In the genomic region with DNA sequence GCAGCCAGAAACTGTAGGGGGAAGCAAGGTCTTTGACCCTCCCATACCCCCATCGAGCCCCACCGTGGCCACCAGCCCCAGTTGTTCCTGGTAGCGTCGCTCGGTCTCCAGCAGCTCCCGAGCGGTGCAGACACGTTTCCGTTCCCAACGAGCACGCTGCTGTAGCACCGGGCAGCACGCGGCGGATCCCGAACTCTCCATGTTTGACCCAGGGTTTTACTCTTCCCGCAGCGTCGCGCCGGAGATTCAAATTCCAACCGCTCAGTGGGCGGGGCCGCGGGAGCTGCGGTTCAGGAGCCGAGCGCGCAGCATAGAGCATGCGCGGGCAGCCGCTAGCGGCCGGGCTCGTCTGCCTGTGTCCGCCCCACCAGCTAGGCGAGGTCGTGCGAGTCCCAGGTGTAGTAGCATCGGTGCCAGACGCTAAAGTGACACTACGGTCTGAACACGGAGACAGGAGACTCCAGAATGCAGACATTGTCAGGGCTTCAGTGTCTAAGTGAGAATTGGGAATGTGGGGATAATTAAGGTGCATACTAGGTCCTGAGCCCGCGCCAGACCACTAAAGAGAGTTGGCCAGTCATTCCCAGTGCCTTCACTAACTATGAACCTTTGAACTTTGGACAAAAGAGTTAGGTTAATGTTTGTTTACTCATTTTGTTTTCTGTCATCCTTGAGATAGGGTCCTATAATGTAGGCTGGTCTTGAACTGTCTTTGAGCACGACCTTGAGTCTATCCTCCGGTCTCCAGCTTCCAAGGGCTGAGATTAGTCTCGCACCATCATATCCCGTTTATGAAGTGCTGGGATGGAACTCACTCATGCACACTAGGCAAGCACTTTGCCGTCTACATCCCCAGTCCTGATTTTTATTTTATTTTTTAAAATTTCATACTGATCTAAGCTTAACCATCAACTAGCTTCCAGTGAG, we compare ENCODE assay signal across 8 mouse cellular contexts. TPM values are rescaled to one million over a fixed set of nuclear protein-coding genes. Genes with fewer than 3 reads are reported as not detected.
DNase-seq lines count a peak whose midpoint lies in the region; ATAC-seq lines count a peak whose summit lies in the region.

A gene (minus strand): TSS at position 289 of the 927 bp plus-strand sequence.

- peak; percentile 81 for ATAC-seq in embryonic facial prominence, embryonic 11.5 days (replicated peaks; ENCODE audit: insufficient number of reproducible peaks, low FRiP score, low TSS enrichment, low read depth)
- ATAC-seq in liver, embryonic 11.5 days (replicated peaks; ENCODE audit: low FRiP score): peak; percentile 85
- peak; percentile 20; the same call in 1 of the 2 replicates for ATAC-seq in monocyte, adult 5-6 weeks (replicated peaks; ENCODE audit: insufficient number of reproducible peaks, low FRiP score, low TSS enrichment, poor library complexity, severe bottlenecking)
- ATAC-seq in stomach, embryonic 14.5 days (ENCODE audit: insufficient number of reproducible peaks, insufficient read depth, low FRiP score, low read depth): peak; percentile 92

- H3K4me3 ChIP-seq in embryonic facial prominence, embryonic 11.5 days (ENCODE audit: low read depth, low read length): peak within 1 kb of the TSS; percentile 57
- peak within 1 kb of the TSS; percentile 68 for H3K4me3 ChIP-seq in liver, embryonic 11.5 days (ENCODE audit: low read depth, low read length)
- H3K4me3 ChIP-seq in stomach, embryonic 14.5 days (ENCODE audit: low read depth, low read length): peak within 1 kb of the TSS; percentile 49

- 6% methylated on average over 50 of the region's 50 CpGs for WGBS in embryonic facial prominence, embryonic 11.5 days
- 7% methylated on average over 50 of the region's 50 CpGs for whole genome bisulfite sequencing in liver, embryonic 11.5 days
- 8% methylated on average over 50 of the region's 50 CpGs for WGBS in stomach, embryonic 14.5 days

- peak; percentile 86 for DNase-seq in 416B (ENCODE audit: low read depth)
- DNase-seq in adrenal gland, postnatal 25 days: peak; percentile 90
- peak; percentile 93 for DNase-seq in embryonic facial prominence, embryonic 11.5 days (ENCODE audit: low spot score)
- DNase-seq in heart, adult 8-10 months (ENCODE audit: low spot score): peak; percentile 62
- DNase-seq in kidney, adult 8-10 months: peak; percentile 84 to 90
- DNase-seq in liver, embryonic 11.5 days (ENCODE audit: low spot score): peak; percentile 91

- H3K9ac ChIP-seq in embryonic facial prominence, embryonic 11.5 days (replicated peaks; ENCODE audit: low read length): peak within 1 kb of the TSS; percentile 67
- peak within 1 kb of the TSS; percentile 84 for H3K9ac ChIP-seq in liver, embryonic 11.5 days (ENCODE audit: low read depth, low read length)
- peak within 1 kb of the TSS; percentile 70 for H3K9ac ChIP-seq in stomach, embryonic 14.5 days (replicated peaks; ENCODE audit: low read depth, low read length)

- H3K27me3 ChIP-seq in embryonic facial prominence, embryonic 11.5 days (ENCODE audit: control insufficient read depth, insufficient read depth, low read length): no peaks in the 10 kb centered on the region
- H3K27me3 ChIP-seq in liver, embryonic 11.5 days (replicated peaks; ENCODE audit: control insufficient read depth, insufficient read depth, low read length): no peaks in the 10 kb centered on the region
- no peaks in the 10 kb centered on the region for H3K27me3 ChIP-seq in stomach, embryonic 14.5 days (ENCODE audit: control insufficient read depth, insufficient read depth, low read length)

- no peaks in the 10 kb centered on the region for H3K9me3 ChIP-seq in embryonic facial prominence, embryonic 11.5 days (replicated peaks; ENCODE audit: control insufficient read depth, low read length)
- H3K9me3 ChIP-seq in liver, embryonic 11.5 days (ENCODE audit: control insufficient read depth, low read length): no peaks in the 10 kb centered on the region
- H3K9me3 ChIP-seq in stomach, embryonic 14.5 days (ENCODE audit: control insufficient read depth, low read depth, low read length): no peaks in the 10 kb centered on the region

- peak within 1 kb of the TSS; percentile 66 for H3K4me2 ChIP-seq in embryonic facial prominence, embryonic 11.5 days (ENCODE audit: low read depth, low read length)
- peak within 1 kb of the TSS; percentile 70 for H3K4me2 ChIP-seq in liver, embryonic 11.5 days
- H3K4me2 ChIP-seq in stomach, embryonic 14.5 days (replicated peaks; ENCODE audit: low read depth, low read length): peak within 1 kb of the TSS; percentile 67

- H3K36me3 ChIP-seq in embryonic facial prominence, embryonic 11.5 days (replicated peaks; ENCODE audit: control insufficient read depth, insufficient read depth, low read depth, low read length): 0 out of 2 replicates have a peak, but pooled peaks cover 3% of the 10 kb centered on the region
- H3K36me3 ChIP-seq in liver, embryonic 11.5 days (ENCODE audit: control insufficient read depth, insufficient read depth, low read length): peaks cover 8% of the 10 kb centered on the region; the same call in 1 of the 2 replicates
- peaks cover 19% of the 10 kb centered on the region for H3K36me3 ChIP-seq in stomach, embryonic 14.5 days (ENCODE audit: control insufficient read depth, insufficient read depth, low read length)

- H3K4me1 ChIP-seq in embryonic facial prominence, embryonic 11.5 days (ENCODE audit: control insufficient read depth, insufficient read depth, low read length): peaks cover 8% of the 10 kb centered on the region
- H3K4me1 ChIP-seq in liver, embryonic 11.5 days (replicated peaks; ENCODE audit: control insufficient read depth, insufficient read depth, low read length): peaks cover 22% of the 10 kb centered on the region
- H3K4me1 ChIP-seq in stomach, embryonic 14.5 days (ENCODE audit: control insufficient read depth, insufficient read depth, low read length): peaks cover 26% of the 10 kb centered on the region

- H3K27ac ChIP-seq in embryonic facial prominence, embryonic 11.5 days (replicated peaks; ENCODE audit: low read depth, low read length): 0 out of 2 replicates have a peak within 1 kb of the TSS, but pooled peaks have one; percentile 3
- peak within 1 kb of the TSS; percentile 34; the same call in 1 of the 2 replicates for H3K27ac ChIP-seq in liver, embryonic 11.5 days (ENCODE audit: low read depth, low read length)
- H3K27ac ChIP-seq in stomach, embryonic 14.5 days (ENCODE audit: low read length): peak within 1 kb of the TSS; percentile 4; the same call in 1 of the 2 replicates

RNA-seq across cellular contexts. Expression of the gene that starts here (rescaled TPM):
- 4.6 and 7.4 TPM in 2 replicates for total RNA-seq in adrenal gland, postnatal 25 days (2021)
- polyA plus RNA-seq in embryonic facial prominence, embryonic 11.5 days (2014; fragmentation: Nextera tagmentation; extraction: Ambion mirVana): 41.0 and 43.7 TPM in 2 replicates
- total RNA-seq in heart, adult 8-10 months (2022): not detected
- polyA plus RNA-seq in liver, embryonic 11.5 days (2014; fragmentation: Nextera tagmentation; extraction: Ambion mirVana): 45.1 and 46.1 TPM in 2 replicates
- total RNA-seq in monocyte, adult 5-6 weeks (2017): 0.97 to 3.4 TPM (median 2.1 TPM) in 3 replicates
- 43.5 and 46.8 TPM in 2 replicates for polyA plus RNA-seq in stomach, embryonic 14.5 days (2014; fragmentation: Nextera tagmentation; extraction: Ambion mirVana)

Comparison
In these comparisons a context has a peak if more than half of its experiments do, and no peak if none do; other contexts are left out.
1. Peak in every context shown above with its lines: DNase-seq, ATAC-seq, H3K4me3 ChIP-seq and H3K27ac ChIP-seq.
2. Peak in DNase-seq in heart, adult 8-10 months; RNA of the gene not detected or under 1 TPM.
3. ATAC-seq: peak in every context shown above with its lines; median percentile 92 in stomach, embryonic 14.5 days; 85 in liver, embryonic 11.5 days; 81 in embryonic facial prominence, embryonic 11.5 days; 20 in monocyte, adult 5-6 weeks.